9 mouse cellular contexts compared by ENCODE assay signal in genomic region chr13:13349288-13349687, GRCm38 (mm10). TPM values are rescaled to one million over a fixed set of nuclear protein-coding genes. Genes with fewer than 3 reads are reported as not detected.
DNase-seq lines count a peak whose midpoint lies in the region; ATAC-seq and TF ChIP-seq lines count a peak whose summit lies in the region.
"Had no signal": no experiment of that assay in that cellular context is flagged by ENCODE, and none has a peak within 500 bp of the region (broad histone marks: within the 10 kb centered on the region; RNA-seq: fewer than 3 reads in every experiment).

No protein-coding gene starts in this region.

- H3K4me3 ChIP-seq in hindbrain, embryonic 11.5 days (ENCODE audit: low read depth, low read length), result no peak overlapping the region
- H3K4me3 ChIP-seq in hindbrain, embryonic 12.5 days, result no peak overlapping the region
- H3K4me3 ChIP-seq in bone marrow macrophage, adult 2 months (ENCODE audit: insufficient read depth, low read length), result no peak overlapping the region
- H3K4me3 ChIP-seq in liver, embryonic 13.5 days (replicated peaks), result no peak overlapping the region
- H3K4me3 ChIP-seq: neural tube, embryonic 13.5 days had no signal

- no peak overlapping the region for H3K27ac ChIP-seq in hindbrain, embryonic 11.5 days (ENCODE audit: low read depth, low read length)
- no peak overlapping the region for H3K27ac ChIP-seq in hindbrain, embryonic 12.5 days
- no peak overlapping the region for H3K27ac ChIP-seq in bone marrow macrophage, adult 2 months (ENCODE audit: insufficient read depth, low read depth, low read length)
- no peak overlapping the region for H3K27ac ChIP-seq in liver, embryonic 13.5 days
- H3K27ac ChIP-seq: neural tube, embryonic 13.5 days had no signal

- H3K36me3 ChIP-seq in hindbrain, embryonic 11.5 days (ENCODE audit: control insufficient read depth, insufficient read depth, low read length), result no peaks in the 10 kb centered on the region
- no peaks in the 10 kb centered on the region for H3K36me3 ChIP-seq in hindbrain, embryonic 12.5 days
- no peaks in the 10 kb centered on the region for H3K36me3 ChIP-seq in liver, embryonic 13.5 days
- H3K36me3 ChIP-seq: neural tube, embryonic 13.5 days had no signal

- peak; percentile 37; the same call in 1 of the 2 replicates for TF ChIP-seq CTCF in bone marrow macrophage, adult 2 months (IDR thresholded peaks at IDR 0.05; ENCODE audit: low read depth, low read length)

- DNase-seq in hindbrain, embryonic 11.5 days (ENCODE audit: low spot score), result peak; percentile 33
- peak; percentile 67 for DNase-seq in ES-CJ7 (ENCODE audit: low read depth, low spot score)
- peak; percentile 45 to 66 for DNase-seq in gastrocnemius, postnatal 36 days
- DNase-seq in liver, embryonic 13.5 days, result peak; percentile 38
- peak; percentile 43 for DNase-seq in retina, postnatal 1 day
- no peak for DNase-seq in T-cell, adult 2 months (ENCODE audit: low spot score)

- no peaks in the 10 kb centered on the region for H3K27me3 ChIP-seq in hindbrain, embryonic 11.5 days (ENCODE audit: control insufficient read depth, insufficient read depth, low read length)
- no peaks in the 10 kb centered on the region for H3K27me3 ChIP-seq in hindbrain, embryonic 12.5 days
- no peaks in the 10 kb centered on the region for H3K27me3 ChIP-seq in liver, embryonic 13.5 days
- H3K27me3 ChIP-seq: neural tube, embryonic 13.5 days had no signal

- TF ChIP-seq POLR2A in bone marrow macrophage, adult 2 months (IDR thresholded peaks at IDR 0.05; ENCODE audit: borderline replicate concordance, low read depth, low read length), result no peak

- ATAC-seq in hindbrain, embryonic 11.5 days (ENCODE audit: low FRiP score), result no peak
- no peak for ATAC-seq in hindbrain, embryonic 12.5 days (ENCODE audit: low FRiP score)
- no peak for ATAC-seq in liver, embryonic 13.5 days (ENCODE audit: low read depth)

- no peaks in the 10 kb centered on the region for H3K9me3 ChIP-seq in hindbrain, embryonic 11.5 days (ENCODE audit: control insufficient read depth, low read length)
- no peaks in the 10 kb centered on the region for H3K9me3 ChIP-seq in hindbrain, embryonic 12.5 days (replicated peaks)
- no peaks in the 10 kb centered on the region for H3K9me3 ChIP-seq in liver, embryonic 13.5 days (replicated peaks)
- H3K9me3 ChIP-seq: neural tube, embryonic 13.5 days had no signal

- 64% methylated on average over 4 of the region's 4 CpGs for WGBS in hindbrain, embryonic 11.5 days
- WGBS in hindbrain, embryonic 12.5 days, result 74% methylated on average over 4 of the region's 4 CpGs
- WGBS in liver, embryonic 13.5 days (ENCODE audit: insufficient replicate concordance), result 54% methylated on average over 4 of the region's 4 CpGs

- intact Hi-C loops in gastrocnemius, postnatal 36 days (cut with DNase I), result no loop called here

- no peaks in the 10 kb centered on the region for H3K4me1 ChIP-seq in hindbrain, embryonic 11.5 days (replicated peaks; ENCODE audit: control insufficient read depth, insufficient read depth, low read length)
- H3K4me1 ChIP-seq in hindbrain, embryonic 12.5 days, result no peaks in the 10 kb centered on the region
- H3K4me1 ChIP-seq in bone marrow macrophage, adult 2 months (ENCODE audit: control insufficient read depth, insufficient read depth, low read length), result no peaks in the 10 kb centered on the region
- no peaks in the 10 kb centered on the region for H3K4me1 ChIP-seq in liver, embryonic 13.5 days (replicated peaks)
- H3K4me1 ChIP-seq: neural tube, embryonic 13.5 days had no signal

- no peak overlapping the region for H3K4me2 ChIP-seq in hindbrain, embryonic 11.5 days (replicated peaks; ENCODE audit: low read depth, low read length)
- H3K4me2 ChIP-seq in hindbrain, embryonic 12.5 days (replicated peaks), result no peak overlapping the region
- H3K4me2 ChIP-seq in liver, embryonic 13.5 days, result no peak overlapping the region
- H3K4me2 ChIP-seq: neural tube, embryonic 13.5 days had no signal

- H3K9ac ChIP-seq in hindbrain, embryonic 11.5 days (ENCODE audit: low read depth, low read length), result no peak overlapping the region
- no peak overlapping the region for H3K9ac ChIP-seq in hindbrain, embryonic 12.5 days
- H3K9ac ChIP-seq in liver, embryonic 13.5 days, result no peak overlapping the region
- H3K9ac ChIP-seq: neural tube, embryonic 13.5 days had no signal

RNA-seq across cellular contexts. Expression of gene Gpr137b, which starts 44.5 kb away (rescaled TPM):
- 29.9 and 31.2 TPM in 2 replicates for polyA plus RNA-seq in hindbrain, embryonic 11.5 days (2014; fragmentation: Nextera tagmentation; extraction: Ambion mirVana)
- 28.1 and 30.1 TPM in 2 replicates for polyA plus RNA-seq in hindbrain, embryonic 12.5 days (2016; fragmentation: Nextera tagmentation; extraction: Ambion mirVana)
- 167 and 190 TPM in 2 replicates for polyA plus RNA-seq in bone marrow macrophage, adult 2 months (2012; ENCODE audit: insufficient read depth, insufficient read length, missing spikeins)
- total RNA-seq in gastrocnemius, postnatal 36 days (2021), result 1 to 10 TPM; 2.7 to 4.5 TPM
- 2.1 and 2.7 TPM in 2 replicates for polyA plus RNA-seq in liver, embryonic 13.5 days (2015; fragmentation: Nextera tagmentation; extraction: Ambion mirVana)
